Mouse (Mus musculus) embryonic fibroblast, embryonic 13.5 days (primary cell): ENCODE data around the gene Syt5. TPM values are rescaled to one million over a fixed set of nuclear protein-coding genes. Genes with fewer than 3 reads are reported as not detected.

ENCODE experiments used
- H3K27ac ChIP-seq: 2 replicates; pipeline ENCODE4 v1.5.1; 2012; ENCODE audit warnings: low read length, control low read depth, inconsistent platforms; ENCODE audit not compliant: insufficient read depth
- H3K4me1 ChIP-seq: 2 replicates; pipeline ENCODE4 v1.6.1; 2011; ENCODE audit warnings: low read length; ENCODE audit not compliant: control insufficient read depth, insufficient read depth
- H3K4me3 ChIP-seq: 2 replicates; pipeline ENCODE4 v1.5.1; 2011; ENCODE audit warnings: mild to moderate bottlenecking, control low read depth, low read length; ENCODE audit not compliant: insufficient read depth
- CTCF ChIP-seq: IDR thresholded peaks from 2 replicates; pipeline ENCODE4 v1.5.1; 2011; ENCODE audit warnings: mild to moderate bottlenecking, control low read depth, low read length, moderate library complexity, borderline replicate concordance; ENCODE audit not compliant: insufficient read depth
- POLR2A ChIP-seq: IDR thresholded peaks from 2 replicates; pipeline ENCODE4 v1.6.1; 2011; ENCODE audit warnings: low read depth, mild to moderate bottlenecking, control low read depth, low read length, moderate library complexity
- polyA plus RNA-seq: library from polyadenylated mRNA; stranded (reverse); fragments of >200 nt; gene quantifications from 2 replicates; pipeline ENCODE4 v1.2.4, GENCODE M21; 2011; ENCODE audit warnings: low read depth; ENCODE audit not compliant: missing spikeins, insufficient read length

Gene Syt5
- polyA plus RNA-seq, 1 experiment, result 1.7 TPM

DNA sequence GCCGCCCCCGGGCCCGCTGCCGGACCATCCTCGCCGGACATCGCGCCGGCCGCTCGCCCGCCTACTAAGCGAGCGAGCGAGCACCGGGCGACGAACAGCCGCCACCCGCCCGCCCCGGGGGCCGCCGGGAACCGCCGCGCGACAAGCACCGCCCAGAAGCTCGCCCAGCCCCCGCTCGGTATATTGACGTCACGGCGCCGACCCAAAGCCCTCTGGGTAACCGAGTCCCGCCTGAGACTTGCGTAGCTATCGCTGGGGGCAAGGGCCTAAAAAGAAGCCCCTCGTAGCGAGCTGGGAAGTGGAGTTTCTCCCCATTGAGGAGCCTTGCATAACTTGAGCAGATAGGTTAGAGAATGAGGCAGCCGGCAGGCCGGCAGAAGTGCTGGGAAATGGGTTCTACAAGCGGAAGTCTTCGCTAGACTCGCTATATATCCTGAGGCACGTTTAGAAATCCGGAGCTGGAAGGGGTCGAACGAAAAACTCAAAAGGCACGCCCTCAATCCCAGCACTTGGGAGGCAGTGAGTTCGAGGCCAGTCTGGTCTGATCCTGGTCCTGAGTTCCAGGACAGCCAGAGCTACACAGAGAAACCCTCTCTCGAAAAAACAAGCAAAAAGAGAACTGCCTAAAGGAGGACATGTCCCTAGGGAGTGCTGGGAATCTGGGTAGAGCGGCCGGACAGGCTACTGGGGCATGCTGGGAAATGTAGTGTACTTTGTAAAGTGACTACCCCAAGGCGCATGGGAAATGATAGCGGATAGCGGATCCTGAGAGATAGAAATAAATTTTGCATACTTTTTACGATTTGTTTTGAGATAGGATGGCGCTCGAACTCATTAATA lies 45.6 kb downstream of the Syt5 start, which contains the start of gene Ppp1r12c:
Ppp1r12c (minus strand) TSS at position 123 of the 840 bp plus-strand sequence.
- Histone ChIP-seq H3K4me1 (peaks cover 15% of the 10 kb centered on the region), H3K27ac (peak within 1 kb of the TSS; percentile 85), H3K4me3 (peak within 1 kb of the TSS; percentile 79)
- TF ChIP-seq CTCF (no peak), POLR2A (peak; percentile 62)

DNA sequence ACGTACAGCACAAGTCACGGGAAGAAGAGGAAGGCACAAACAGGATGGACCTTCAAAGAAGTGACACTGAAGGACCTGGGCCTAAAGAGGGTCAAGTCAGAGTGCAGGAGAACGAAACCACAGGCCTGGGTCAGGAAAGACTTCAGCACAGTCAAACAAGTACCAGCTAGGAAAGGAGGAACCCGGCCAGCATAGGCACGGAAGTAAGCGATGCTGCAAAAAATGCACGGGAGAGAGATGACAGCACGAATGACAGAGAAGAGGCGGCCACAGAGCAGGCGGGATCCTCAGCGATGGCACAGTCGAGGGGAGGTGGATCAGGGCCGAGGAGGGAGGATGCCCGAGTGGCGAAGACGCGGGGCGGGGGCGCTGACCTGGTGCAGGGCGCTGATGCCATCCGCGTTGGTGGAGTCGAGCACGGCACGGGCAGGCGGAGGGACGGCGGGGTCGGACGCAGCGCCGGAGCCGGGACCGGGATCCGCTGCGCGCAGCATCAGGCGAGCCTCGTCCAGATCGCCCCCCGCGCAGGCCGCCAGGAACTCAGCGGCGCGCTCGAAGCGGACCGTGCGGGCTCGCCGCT lies 46.4 kb downstream of the Syt5 start:
- no peak; the same call in 1 of the 2 replicates for TF ChIP-seq POLR2A
- no peak for TF ChIP-seq CTCF
- Histone ChIP-seq H3K4me3 (peak overlapping the region; percentile 79), H3K27ac (peak overlapping the region; percentile 51; the same call in 1 of the 2 replicates), H3K4me1 (peaks cover 15% of the 10 kb centered on the region)

DNA sequence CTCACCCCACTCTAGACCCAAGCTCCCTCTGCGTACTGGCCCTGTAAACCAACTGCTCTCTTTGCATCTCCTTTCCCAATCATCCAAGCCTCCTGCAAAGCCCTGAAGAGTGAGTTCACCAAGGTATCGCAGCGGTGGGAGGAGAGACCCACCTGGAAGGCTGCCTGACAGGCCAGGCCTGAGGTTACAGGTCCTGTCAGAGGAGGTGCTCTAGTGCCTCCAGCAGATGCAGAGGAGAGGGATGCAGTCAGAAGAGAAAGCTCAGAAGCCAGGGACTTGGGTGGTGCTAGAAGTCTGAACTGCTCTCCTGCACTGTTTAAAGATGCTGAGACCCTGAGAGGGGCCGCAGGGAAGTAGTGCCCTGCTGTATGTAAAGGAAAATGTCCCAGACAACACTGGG lies 48.3 kb downstream of the Syt5 start:
- Histone ChIP-seq H3K4me3 (0 out of 2 replicates have a peak overlapping the region, but pooled peaks have one; percentile 79), H3K27ac (no peak overlapping the region), H3K4me1 (peaks cover 15% of the 10 kb centered on the region)
- TF ChIP-seq POLR2A (no peak), CTCF (no peak)

DNA sequence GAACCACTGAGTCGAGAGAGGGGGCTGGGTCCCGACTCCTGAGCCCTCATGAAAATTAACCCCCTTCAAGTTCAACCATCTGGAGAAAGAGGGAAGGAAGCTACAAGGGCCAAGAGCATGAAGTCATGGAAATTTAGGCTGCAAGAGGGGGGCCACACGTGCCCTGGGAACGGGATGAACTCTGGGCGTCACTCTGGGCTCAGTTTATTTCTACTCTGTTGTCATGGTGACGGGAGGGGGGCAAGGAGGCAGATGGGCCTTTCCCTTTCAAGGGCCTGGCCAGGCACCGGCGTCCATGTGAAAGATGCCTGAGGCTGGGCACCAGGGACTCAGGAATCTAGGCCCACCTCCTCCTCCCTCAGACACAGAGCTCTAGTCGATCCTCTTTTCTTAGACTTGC lies 49.1 kb downstream of the Syt5 start:
- no peak overlapping the region for H3K4me3 ChIP-seq
- peaks cover 15% of the 10 kb centered on the region for H3K4me1 ChIP-seq
- no peak overlapping the region for H3K27ac ChIP-seq
- TF ChIP-seq CTCF, result no peak
- TF ChIP-seq POLR2A, result no peak

DNA sequence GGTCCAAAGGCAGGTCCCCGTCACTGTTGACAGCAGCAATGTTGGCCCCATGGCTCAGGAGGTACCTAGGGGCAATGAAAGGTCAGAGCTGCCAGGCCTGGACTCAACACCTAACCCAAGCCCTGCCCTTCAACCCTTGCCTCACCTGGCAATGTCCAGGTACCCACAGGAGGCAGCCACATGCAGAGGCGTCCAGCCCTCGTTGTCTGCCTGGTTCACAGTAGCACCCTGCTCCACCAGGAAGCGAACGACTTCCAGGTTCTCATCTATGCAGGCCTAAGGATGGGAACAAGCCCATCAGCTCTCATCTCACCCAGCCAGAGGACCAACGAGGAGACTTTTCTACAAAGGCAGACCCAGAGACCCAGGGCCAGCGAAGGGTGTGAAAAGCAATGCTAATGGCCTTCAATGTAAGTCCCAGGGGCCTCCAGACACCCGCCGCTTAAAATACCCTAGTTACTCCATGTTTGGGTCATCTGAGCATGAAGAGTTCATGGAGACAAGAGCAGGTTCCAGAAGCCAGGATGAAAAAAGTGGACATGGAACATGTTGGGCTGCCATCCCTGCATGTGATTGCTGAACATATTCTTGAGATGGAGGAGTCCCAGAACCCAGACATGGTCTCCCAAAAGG lies 50.0 kb downstream of the Syt5 start:
- H3K27ac ChIP-seq, result no peak overlapping the region
- H3K4me3 ChIP-seq, result no peak overlapping the region
- peaks cover 23% of the 10 kb centered on the region for H3K4me1 ChIP-seq
- TF ChIP-seq POLR2A, result no peak
- no peak for TF ChIP-seq CTCF

DNA sequence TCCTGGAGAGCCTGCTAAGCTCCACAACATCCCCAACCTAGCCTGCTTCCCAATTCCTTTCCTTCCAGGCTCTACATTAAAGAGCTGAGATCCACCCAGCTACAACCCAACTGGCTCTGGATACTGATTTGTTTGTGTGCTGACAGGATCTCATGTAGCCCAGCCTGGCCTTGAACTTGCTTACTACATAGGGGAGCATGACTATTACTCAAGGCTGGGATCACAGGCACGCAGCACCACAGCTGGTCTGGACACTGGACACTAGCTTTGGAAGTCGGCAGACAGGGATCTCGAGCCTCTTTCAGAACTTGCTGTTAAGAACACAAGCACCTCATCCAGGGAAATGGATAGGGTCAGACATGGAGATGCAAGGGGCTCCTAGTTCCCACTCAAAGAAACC lies 50.9 kb downstream of the Syt5 start:
- Histone ChIP-seq H3K4me1 (peaks cover 24% of the 10 kb centered on the region), H3K4me3 (no peak overlapping the region), H3K27ac (no peak overlapping the region)
- no peak for TF ChIP-seq POLR2A
- no peak for TF ChIP-seq CTCF

DNA sequence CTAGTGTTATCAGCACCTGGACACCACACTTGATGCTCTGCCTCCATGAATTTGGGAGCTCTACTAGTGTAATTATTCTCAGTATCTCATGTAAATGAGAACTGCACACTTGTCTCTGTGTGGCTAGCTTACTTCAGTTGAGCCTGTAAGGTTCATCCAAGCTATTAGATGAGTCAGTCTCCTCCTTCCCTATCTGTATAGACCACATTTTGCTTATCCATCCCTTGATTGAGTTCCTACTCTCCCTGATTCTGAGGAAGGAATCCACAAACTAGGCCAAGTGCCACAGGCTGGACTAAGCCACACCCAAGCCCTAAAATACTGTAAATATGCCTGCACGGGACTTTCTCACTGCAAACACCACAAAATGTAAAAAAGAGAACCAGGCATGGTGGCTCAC lies 53.4 kb downstream of the Syt5 start:
- no peak overlapping the region for H3K27ac ChIP-seq
- TF ChIP-seq POLR2A, result no peak
- no peak overlapping the region for H3K4me3 ChIP-seq
- peaks cover 15% of the 10 kb centered on the region for H3K4me1 ChIP-seq

DNA sequence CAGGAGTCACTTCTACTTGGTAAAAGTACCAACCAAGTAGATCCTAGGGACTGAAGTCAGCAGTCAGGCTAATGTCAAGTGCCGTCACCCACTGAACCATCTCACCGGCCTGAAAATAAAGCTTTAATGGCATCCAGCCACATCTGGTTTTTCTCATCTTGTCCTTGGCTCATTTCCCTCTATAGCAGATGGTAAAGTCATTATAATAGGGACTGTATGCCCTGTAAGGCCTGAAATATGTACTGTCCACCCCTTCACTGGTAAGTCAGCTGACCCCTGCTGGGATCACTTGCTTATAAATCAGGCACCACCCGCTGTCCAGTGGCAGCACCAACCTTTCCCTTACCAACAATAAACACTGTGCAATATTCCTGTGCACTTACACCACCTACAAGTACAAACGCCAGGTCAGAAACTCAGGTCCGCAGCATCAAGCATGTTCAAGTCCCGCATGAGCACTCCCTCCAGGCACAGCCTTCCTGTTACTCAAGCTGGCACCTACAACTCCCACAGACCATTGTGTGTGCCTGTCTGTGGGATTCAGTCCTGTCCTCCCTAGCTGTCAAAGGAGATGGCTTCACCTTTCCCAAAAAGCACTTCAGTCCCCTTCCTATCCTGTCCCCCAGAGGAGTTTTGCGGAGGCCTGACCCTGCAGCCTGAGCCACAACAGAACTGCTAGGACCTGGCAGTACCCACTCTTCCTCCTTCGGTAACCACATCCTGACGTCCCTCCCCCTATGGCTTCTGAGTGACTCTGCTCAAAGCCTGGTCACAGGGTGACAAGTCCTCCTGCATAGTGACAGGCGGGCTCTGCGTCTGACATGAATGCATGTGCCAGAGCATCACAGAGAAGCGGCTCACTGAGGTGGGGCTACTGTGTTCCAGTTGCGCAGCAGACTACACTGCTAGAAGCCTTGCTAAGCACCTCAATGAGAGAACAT lies 54.8 kb downstream of the Syt5 start:
- peaks cover 9% of the 10 kb centered on the region for H3K4me1 ChIP-seq
- H3K27ac ChIP-seq, result no peak overlapping the region
- TF ChIP-seq POLR2A, result no peak
- TF ChIP-seq CTCF, result no peak
- no peak overlapping the region for H3K4me3 ChIP-seq

DNA sequence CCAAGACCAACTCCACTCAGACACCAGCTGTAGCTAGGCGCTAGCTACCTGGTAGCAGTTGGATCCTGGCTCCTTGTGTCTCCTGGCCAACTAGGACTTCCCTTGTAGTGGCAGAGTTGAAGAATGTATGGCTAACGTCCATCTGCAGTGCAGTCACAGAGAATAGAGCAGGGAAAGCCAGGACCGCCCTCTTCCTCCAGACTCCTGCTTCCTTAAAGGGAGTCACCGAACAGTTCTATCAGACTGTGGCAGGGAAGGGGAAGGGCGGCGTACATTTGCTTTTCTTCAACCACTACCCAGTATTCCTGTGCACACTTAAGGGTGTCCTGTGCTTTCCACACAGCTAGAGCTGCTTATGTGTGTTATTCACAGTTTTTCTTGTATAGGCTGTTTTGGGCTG lies 56.0 kb downstream of the Syt5 start:
- Histone ChIP-seq H3K27ac (no peak overlapping the region), H3K4me3 (no peak overlapping the region), H3K4me1 (peaks cover 9% of the 10 kb centered on the region)
- TF ChIP-seq POLR2A, result no peak
- no peak for TF ChIP-seq CTCF

Other genes starting within 250 kb of the Syt5 start
- gene Ncr1, start 209.8 kb downstream of the Syt5 start, polyA plus RNA-seq, result not detected in 2 replicates
- not detected in 2 replicates for gene Gp6, start 149.8 kb downstream of the Syt5 start, polyA plus RNA-seq
- gene Rdh13, start 101.9 kb downstream of the Syt5 start, polyA plus RNA-seq, result 14.7 and 16.8 TPM in 2 replicates
- 2.1 and 2.9 TPM in 2 replicates for gene Eps8l1, start 86.9 kb downstream of the Syt5 start, polyA plus RNA-seq
- 72.2 and 79.4 TPM in 2 replicates for gene Ppp1r12c, start 45.9 kb downstream of the Syt5 start, polyA plus RNA-seq
- 1.4 and 1.7 TPM in 2 replicates for gene Tnnt1, start 31.2 kb downstream of the Syt5 start, polyA plus RNA-seq
- 1.2 and 4.0 TPM in 2 replicates for gene Tnni3, start 23.3 kb downstream of the Syt5 start, polyA plus RNA-seq
- gene Dnaaf3, start 15.1 kb downstream of the Syt5 start, polyA plus RNA-seq, result 2.2 and 3.2 TPM in 2 replicates
- gene Ptprh, start 56.5 kb upstream of the Syt5 start, polyA plus RNA-seq, result not detected in 2 replicates
- 2.7 and 4.7 TPM in 2 replicates for gene Tmem86b, start 83.9 kb upstream of the Syt5 start, polyA plus RNA-seq
- 47.6 and 60.3 TPM in 2 replicates for gene Ppp6r1, start 111.5 kb upstream of the Syt5 start, polyA plus RNA-seq
- gene Hspbp1, start 137.5 kb upstream of the Syt5 start, polyA plus RNA-seq, result 31.3 and 32.1 TPM in 2 replicates
- 11.3 and 15.1 TPM in 2 replicates for gene Brsk1, start 143.1 kb upstream of the Syt5 start, polyA plus RNA-seq
- gene Tmem150b, start 177.7 kb upstream of the Syt5 start, polyA plus RNA-seq, result not detected in 2 replicates
- gene Kmt5c, start 192.6 kb upstream of the Syt5 start, polyA plus RNA-seq, result 15.9 and 18.3 TPM in 2 replicates
- gene Cox6b2, start 205.6 kb upstream of the Syt5 start, polyA plus RNA-seq, result 62.2 and 87.1 TPM in 2 replicates
- not detected in 2 replicates for gene Fam71e2, start 223.8 kb upstream of the Syt5 start, polyA plus RNA-seq
- 3.3 and 7.8 TPM in 2 replicates for gene Il11, start 235.3 kb upstream of the Syt5 start, polyA plus RNA-seq
- not detected in 2 replicates for gene Tmem190, start 235.4 kb upstream of the Syt5 start, polyA plus RNA-seq
- 4.3 and 5.3 TPM in 2 replicates for gene Tmem238, start 242.1 kb upstream of the Syt5 start, polyA plus RNA-seq
- 404 and 438 TPM in 2 replicates for gene Rpl28, start 245.3 kb upstream of the Syt5 start, polyA plus RNA-seq